Comparison of ENCODE assay signal across 10 mouse cellular contexts in the genomic region with DNA sequence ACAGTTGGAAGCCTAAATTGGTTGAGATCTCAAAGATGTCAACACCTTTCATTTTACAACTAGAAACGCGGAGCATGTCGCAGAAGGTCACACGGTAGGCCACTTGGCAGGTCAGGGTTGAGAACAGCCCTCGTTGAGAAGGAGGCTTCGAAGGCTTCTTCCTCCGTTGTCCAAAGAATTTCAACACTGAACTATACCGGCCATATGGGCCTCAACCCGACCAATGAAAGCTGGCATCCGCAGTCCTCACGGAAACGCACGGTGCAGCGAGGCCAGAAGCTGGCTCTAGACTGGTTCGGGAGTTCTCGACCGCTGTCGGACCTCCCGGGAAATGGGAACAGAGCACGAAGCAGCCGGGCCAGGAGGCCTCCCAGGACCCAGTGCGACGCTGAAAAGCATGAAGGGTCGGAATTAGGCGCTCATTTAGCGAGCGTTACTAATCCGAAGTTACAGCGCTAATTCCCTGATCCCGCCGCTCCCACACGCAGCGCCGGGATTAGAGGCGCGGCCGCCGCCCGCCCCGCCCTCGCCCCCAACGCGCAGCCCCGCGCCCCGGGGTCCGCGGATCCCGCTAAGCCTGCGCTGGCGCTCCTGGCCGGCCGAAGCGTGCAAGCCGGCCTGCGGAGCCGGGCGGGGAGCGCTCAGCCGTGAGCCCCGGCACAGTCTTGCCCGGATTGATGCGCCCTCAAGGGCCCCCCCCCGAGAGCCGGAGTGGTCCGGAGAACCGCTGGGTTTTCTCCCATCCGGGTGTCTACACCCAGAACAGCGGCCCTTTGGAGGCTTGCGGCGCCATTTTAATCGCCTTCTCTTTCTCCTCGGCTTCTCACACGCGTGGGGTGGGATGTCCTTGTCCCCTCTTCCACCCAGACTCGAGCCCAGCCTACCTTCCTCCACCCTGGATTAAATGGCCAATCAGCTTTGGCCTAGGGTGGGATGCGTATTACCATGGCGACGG. TPM values are rescaled to one million over a fixed set of nuclear protein-coding genes. Genes with fewer than 3 reads are reported as not detected.
DNase-seq lines count a peak whose midpoint lies in the region; ATAC-seq and TF ChIP-seq lines count a peak whose summit lies in the region.
"Had no signal": no experiment of that assay in that cellular context is flagged by ENCODE, and none has a peak within 500 bp of the region (broad histone marks: within the 10 kb centered on the region; RNA-seq: fewer than 3 reads in every experiment).

No protein-coding gene starts in this region.

- H3K27me3 ChIP-seq in forebrain, embryonic 14.5 days (replicated peaks; ENCODE audit: control insufficient read depth, insufficient read depth, low read length), result no peaks in the 10 kb centered on the region
- peaks cover 95% of the 10 kb centered on the region for H3K27me3 ChIP-seq in midbrain, embryonic 12.5 days

- peaks cover 32% of the 10 kb centered on the region for H3K4me1 ChIP-seq in forebrain, embryonic 14.5 days (ENCODE audit: control insufficient read depth, insufficient read depth, low read length)
- peaks cover 68% of the 10 kb centered on the region for H3K4me1 ChIP-seq in midbrain, embryonic 12.5 days

- H3K4me3 ChIP-seq in layer of hippocampus, adult 2 months, result peak overlapping the region; percentile 85
- peak overlapping the region; percentile 99 for H3K4me3 ChIP-seq in forebrain, embryonic 14.5 days (ENCODE audit: low read depth, low read length)
- peak overlapping the region; percentile 65 for H3K4me3 ChIP-seq in midbrain, embryonic 12.5 days
- H3K4me3 ChIP-seq: liver, embryonic 13.5 days had no signal

- no peak for DNase-seq in layer of hippocampus, adult 2 months (ENCODE audit: low spot score in 2 of 2)
- no peak for DNase-seq in layer of hippocampus, adult 9-11 months
- DNase-seq in cerebellum, adult 9-10 months, result peak; percentile 48
- DNase-seq in forebrain, embryonic 14.5 days (ENCODE audit: low spot score), result peak; percentile 83
- no peak for DNase-seq in frontal cortex, postnatal 36 days (ENCODE audit: low spot score in 2 of 2)
- no peak for DNase-seq in layer of hippocampus, postnatal 36 days
- DNase-seq: liver, embryonic 13.5 days had no signal

- peak overlapping the region; percentile 99 for H3K4me2 ChIP-seq in forebrain, embryonic 14.5 days (ENCODE audit: low read length)
- H3K4me2 ChIP-seq in midbrain, embryonic 12.5 days (replicated peaks), result peak overlapping the region; percentile 77
- H3K4me2 ChIP-seq: liver, embryonic 13.5 days had no signal

- peak overlapping the region; percentile 100 for H3K9ac ChIP-seq in forebrain, embryonic 14.5 days (ENCODE audit: low read length)
- H3K9ac ChIP-seq in midbrain, embryonic 12.5 days (replicated peaks), result peak overlapping the region; percentile 92
- H3K9ac ChIP-seq: liver, embryonic 13.5 days had no signal

- WGBS in forebrain, embryonic 14.5 days, result under 1% methylated on average over 79 of the region's 79 CpGs
- 1% methylated on average over 79 of the region's 79 CpGs for WGBS in midbrain, embryonic 12.5 days

- no peaks in the 10 kb centered on the region for H3K9me3 ChIP-seq in forebrain, embryonic 14.5 days (replicated peaks; ENCODE audit: control insufficient read depth, low read length)
- H3K9me3 ChIP-seq in midbrain, embryonic 12.5 days, result no peaks in the 10 kb centered on the region
- H3K9me3 ChIP-seq: liver, embryonic 13.5 days had no signal

- peaks cover 69% of the 10 kb centered on the region for H3K36me3 ChIP-seq in forebrain, embryonic 14.5 days (ENCODE audit: control insufficient read depth, insufficient read depth, low read length)
- peaks cover 27% of the 10 kb centered on the region; the same call in 1 of the 2 replicates for H3K36me3 ChIP-seq in midbrain, embryonic 12.5 days
- H3K36me3 ChIP-seq: liver, embryonic 13.5 days had no signal

- no peak for TF ChIP-seq CTCF in layer of hippocampus, adult 2 months (conservative IDR thresholded peaks at IDR 0.05)

- peak overlapping the region; percentile 97 for H3K27ac ChIP-seq in layer of hippocampus, adult 2 months
- H3K27ac ChIP-seq in forebrain, embryonic 14.5 days (ENCODE audit: low read depth, low read length), result peak overlapping the region; percentile 100
- peak overlapping the region; percentile 97 for H3K27ac ChIP-seq in midbrain, embryonic 12.5 days (replicated peaks)
- H3K27ac ChIP-seq: liver, embryonic 13.5 days had no signal

- 0 out of 2 replicates have a peak, but pooled peaks have one; percentile 5 for ATAC-seq in forebrain, embryonic 14.5 days
- peak; percentile 9; the same call in 1 of the 2 replicates for ATAC-seq in midbrain, embryonic 12.5 days (ENCODE audit: low FRiP score, low read depth)
- ATAC-seq in frontal cortex, adult (ENCODE audit: low TSS enrichment), result no peak
- ATAC-seq: Patski had no signal

RNA-seq across cellular contexts. Expression of a gene that starts 42.4 kb away (rescaled TPM):
- total RNA-seq in layer of hippocampus, adult 2 months (2021), result 100 to 1,000 TPM in 1 of 2 experiments, 10 to 100 TPM in 1; 76.5 to 101 TPM
- polyA plus RNA-seq in forebrain, embryonic 14.5 days (2014; fragmentation: Nextera tagmentation; extraction: Ambion mirVana), result 20.2 and 23.4 TPM in 2 replicates
- 41.2 and 44.5 TPM in 2 replicates for polyA plus RNA-seq in midbrain, embryonic 12.5 days (2016; fragmentation: Nextera tagmentation; extraction: Ambion mirVana)
- 10 to 100 TPM; 87.0 to 90.7 TPM for total RNA-seq in layer of hippocampus, postnatal 36 days (2021)

Comparison
In these comparisons a context has a peak if more than half of its experiments do, and no peak if none do; other contexts are left out.
1. DNase-seq: peak in cerebellum, adult 9-10 months (single experiment) and forebrain, embryonic 14.5 days (single experiment); none in layer of hippocampus, adult 2 months (0 of 2), layer of hippocampus, adult 9-11 months (single experiment), frontal cortex, postnatal 36 days (0 of 2) and layer of hippocampus, postnatal 36 days (0 of 2).
2. Peak in every context shown above with its lines, with median percentiles within 50 percentile points of each other: H3K27ac ChIP-seq and H3K4me3 ChIP-seq.